Mouse (Mus musculus) megakaryocyte-erythroid progenitor cell, adult 5 weeks (primary cell): ENCODE measurements around the gene 4930447C04Rik. TPM values are rescaled to one million over a fixed set of nuclear protein-coding genes. Genes with fewer than 3 reads are reported as not detected.

Source experiments
- polyA plus RNA-seq: library from polyadenylated mRNA; stranded (reverse); fragments of >175 nt; gene quantifications from 2 replicates; pipeline ENCODE4 v1.2.3, GENCODE M21; 2012

Gene 4930447C04Rik
- 0.14 and 0.73 TPM in 2 replicates for polyA plus RNA-seq

GRCm38 (mm10) chr12:72940071-72940821 lies at the start of gene 4930447C04Rik:
Gene 4930447C04Rik (minus strand): TSS chr12:72940774.

GRCm38 (mm10) chr12:72939616-72940015 lies 958 bp downstream of the 4930447C04Rik start, which contains the start of gene Six6:
Gene Six6 (plus strand): TSS chr12:72939892.

Other genes with a start within 250 kb of the 4930447C04Rik start
- gene Ppm1a, start 183.3 kb downstream of the 4930447C04Rik start, polyA plus RNA-seq: 13.3 and 19.1 TPM in 2 replicates
- 0.01 TPM in 1 of 2 replicates, not detected in the other for gene Six6, start 882 bp downstream of the 4930447C04Rik start, polyA plus RNA-seq
- gene Six1, start 113.1 kb upstream of the 4930447C04Rik start, polyA plus RNA-seq: 2.0 and 2.6 TPM in 2 replicates
- gene Six4, start 172.7 kb upstream of the 4930447C04Rik start, polyA plus RNA-seq: 0.26 and 0.30 TPM in 2 replicates
- 2.1 and 2.7 TPM in 2 replicates for gene Mnat1, start 182.9 kb upstream of the 4930447C04Rik start, polyA plus RNA-seq